Mouse (Mus musculus) urinary bladder, postnatal 0 days (tissue): Measurements from ENCODE around the gene Cela2a. TPM values are rescaled to one million over a fixed set of nuclear protein-coding genes. Genes with fewer than 3 reads are reported as not detected.

ENCODE experiments used
- polyA plus RNA-seq: library from polyadenylated mRNA; unstranded; fragments of >200 nt; fragmentation: Nextera tagmentation; extraction: Ambion mirVana; gene quantifications from 2 replicates; pipeline ENCODE4 v1.2.1, GENCODE M21; 2015

The Cela2a gene
- not detected in 2 replicates for polyA plus RNA-seq

GRCm38 (mm10) chr4:141826060-141826459, at the start of gene Cela2a:
Cela2a (minus strand) TSS chr4:141826160.

GRCm38 (mm10) chr4:141874601-141875460, 48.9 kb upstream of the Cela2a start, which contains the start of gene Efhd2:
Efhd2 (minus strand) TSS chr4:141874920.

DNA sequence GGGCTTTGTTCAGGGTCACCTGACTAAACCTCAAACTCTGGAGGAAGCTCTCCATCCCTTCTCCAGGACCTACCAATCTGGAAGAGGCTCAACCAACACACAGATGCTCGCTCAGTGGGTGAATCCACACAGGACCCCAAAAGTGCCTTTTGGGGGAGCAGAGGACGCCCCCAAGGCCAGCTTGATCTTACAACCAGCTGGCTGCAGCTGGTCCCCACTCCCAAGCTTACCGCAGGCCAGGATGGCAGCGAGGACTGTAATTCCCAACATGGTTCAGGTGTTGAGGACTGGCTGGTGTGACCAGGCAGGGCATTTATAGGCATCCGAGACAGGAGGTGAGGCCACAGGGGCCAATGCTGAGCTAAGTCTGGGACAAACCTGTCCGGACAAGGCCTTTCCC, 20.0 kb upstream of the Cela2a start, which contains the start of gene Ctrc:
Gene Ctrc (minus strand): TSS at position 361 of the 400 bp plus-strand sequence.

GRCm38 (mm10) chr4:141793282-141794151, 32.4 kb downstream of the Cela2a start, which contains the start of gene Casp9:
Casp9 (plus strand) TSS chr4:141793612.

GRCm38 (mm10) chr4:141790524-141790990, 35.4 kb downstream of the Cela2a start, which contains the start of gene Dnajc16:
Dnajc16 (minus strand) TSS chr4:141790931.

Other genes starting within 250 kb of the Cela2a start
- 173 and 207 TPM in 2 replicates for gene Fblim1, start 220.1 kb downstream of the Cela2a start, polyA plus RNA-seq
- 0.20 and 0.74 TPM in 2 replicates for gene Tmem82, start 207.5 kb downstream of the Cela2a start, polyA plus RNA-seq
- gene Slc25a34, start 202.3 kb downstream of the Cela2a start, polyA plus RNA-seq, result 0.05 TPM in 1 of 2 replicates, not detected in the other
- 3.6 and 3.7 TPM in 2 replicates for gene Plekhm2, start 161.3 kb downstream of the Cela2a start, polyA plus RNA-seq
- not detected in 2 replicates for gene Rsc1a1, start 140.6 kb downstream of the Cela2a start, polyA plus RNA-seq
- gene Ddi2, start 102.7 kb downstream of the Cela2a start, polyA plus RNA-seq, result 25.7 and 29.0 TPM in 2 replicates
- 0.20 TPM in 1 of 2 replicates, not detected in the other for gene Agmat, start 79.5 kb downstream of the Cela2a start, polyA plus RNA-seq
- gene Dnajc16, start 35.2 kb downstream of the Cela2a start, polyA plus RNA-seq, result 7.7 and 9.1 TPM in 2 replicates
- gene Casp9, start 32.5 kb downstream of the Cela2a start, polyA plus RNA-seq, result 11.0 and 14.0 TPM in 2 replicates
- gene Ctrc, start 20.2 kb upstream of the Cela2a start, polyA plus RNA-seq, result not detected in 2 replicates
- gene Efhd2, start 48.8 kb upstream of the Cela2a start, polyA plus RNA-seq, result 76.9 and 80.6 TPM in 2 replicates
- 0.88 and 1.2 TPM in 2 replicates for gene Fhad1, start 188.9 kb upstream of the Cela2a start, polyA plus RNA-seq